Mouse (Mus musculus) forebrain, embryonic 16.5 days (tissue): ENCODE measurements around the gene Trim9. TPM values are rescaled to one million over a fixed set of nuclear protein-coding genes. Genes with fewer than 3 reads are reported as not detected.

Experiments
- ATAC-seq: fragments of 200-750 bp; cut with Nextera tagmentation; 2 replicates; pipeline ENCODE4 v1.8.0; 2017; ENCODE audit warnings: mild to moderate bottlenecking, moderate library complexity
- H3K27ac ChIP-seq: fragments of 300-500 bp; sonication (generic); 2 replicates; pipeline ENCODE4 v1.5.1; 2014; ENCODE audit warnings: low read length, control low read depth
- H3K27me3 ChIP-seq: fragments of 300-500 bp; sonication (generic); replicated peaks from 2 replicates; pipeline ENCODE4 v1.6.1; 2014; ENCODE audit warnings: low read length; ENCODE audit not compliant: control insufficient read depth, insufficient read depth
- H3K36me3 ChIP-seq: fragments of 300-500 bp; sonication (generic); 2 replicates; pipeline ENCODE4 v1.6.1; 2014; ENCODE audit not compliant: control insufficient read depth, insufficient read depth
- H3K4me1 ChIP-seq: fragments of 300-500 bp; sonication (generic); replicated peaks from 2 replicates; pipeline ENCODE4 v1.6.1; 2014; ENCODE audit warnings: low read length; ENCODE audit not compliant: control insufficient read depth, insufficient read depth
- H3K4me2 ChIP-seq: fragments of 300-500 bp; sonication (generic); 2 replicates; pipeline ENCODE4 v1.6.1; 2014; ENCODE audit warnings: mild to moderate bottlenecking, low read length, control low read depth
- H3K4me3 ChIP-seq: fragments of 300-500 bp; sonication (generic); replicated peaks from 2 replicates; pipeline ENCODE4 v1.5.1; 2014; ENCODE audit warnings: mild to moderate bottlenecking, low read length, control low read depth
- H3K9ac ChIP-seq: fragments of 300-500 bp; sonication (generic); replicated peaks from 2 replicates; pipeline ENCODE4 v1.6.1; 2014; ENCODE audit warnings: low read depth, low read length, control low read depth
- H3K9me3 ChIP-seq: fragments of 300-500 bp; sonication (generic); 2 replicates; pipeline ENCODE4 v1.6.1; 2016; ENCODE audit warnings: low read length; ENCODE audit not compliant: control insufficient read depth
- WGBS: fragments of 180-500 bp; shearing (Covaris S2); extraction: QIAGEN DNeasy Blood & Tissue Kit; methylation state at CpG from one replicate; pipeline ENCODE4 v1.1.7; 2014; 5-methylcytosine and 5-hydroxymethylcytosine counted together
- polyA plus RNA-seq: library from polyadenylated mRNA; unstranded; fragments of >200 nt; fragmentation: Nextera tagmentation; extraction: Ambion mirVana; gene quantifications from 2 replicates; pipeline ENCODE4 v1.2.1, GENCODE M21; 2015

The Trim9 gene
- polyA plus RNA-seq, 1 experiment from 2014 or later: 60.8 TPM

DNA sequence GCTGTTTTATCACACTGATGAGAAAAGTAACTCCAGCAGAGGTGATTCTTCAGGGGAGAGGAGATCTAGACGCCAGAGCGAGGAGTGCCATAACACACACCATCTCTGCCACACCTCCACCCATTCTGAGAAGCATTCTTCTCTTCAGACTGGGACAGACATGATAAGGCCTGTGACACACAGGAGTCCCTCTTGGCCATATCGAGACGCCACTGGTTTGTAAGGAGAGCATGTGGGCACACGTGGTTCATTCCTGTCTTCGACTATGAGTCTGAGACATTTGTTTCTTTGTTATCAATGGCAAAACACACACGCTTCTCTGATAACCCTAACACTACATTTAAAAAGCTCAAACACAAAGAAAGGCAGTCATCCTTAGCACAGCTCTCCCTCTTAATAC is 43.9 kb downstream of the Trim9 start:
- no peak for ATAC-seq

DNA sequence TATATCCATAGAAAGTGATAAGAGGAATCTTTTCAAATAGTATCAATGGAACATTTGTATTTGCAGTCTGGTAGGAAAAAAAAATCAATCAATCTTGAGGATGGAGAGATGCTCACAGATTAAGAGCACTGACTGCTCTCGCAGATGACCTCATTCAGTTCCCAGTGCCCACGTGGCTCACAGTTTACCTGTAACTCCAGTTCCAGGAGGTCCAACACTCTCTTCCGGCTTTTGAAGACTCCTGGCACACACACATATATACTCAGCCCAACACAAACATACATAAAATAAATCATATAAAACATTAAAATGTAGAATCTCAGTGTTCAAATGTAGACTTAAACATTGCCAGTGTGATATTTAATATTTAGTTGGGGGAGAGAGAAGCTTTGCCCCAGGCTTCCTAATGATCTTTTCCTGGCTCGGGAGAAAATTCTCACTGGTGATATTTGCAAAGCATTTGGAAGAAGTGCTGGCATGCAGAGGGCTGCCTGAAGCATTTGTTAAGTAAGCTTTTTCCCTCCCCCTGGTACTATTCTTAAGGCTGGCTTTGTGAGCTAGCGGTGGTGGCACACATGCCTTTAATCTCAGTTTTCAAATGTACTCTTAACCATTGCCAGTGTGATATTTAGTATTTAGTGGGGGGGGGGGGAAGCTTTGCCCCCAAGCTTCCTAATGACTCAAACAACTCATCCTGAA is 45.2 kb downstream of the Trim9 start:
- H3K27me3 ChIP-seq: no peaks in the 10 kb centered on the region
- H3K27ac ChIP-seq: no peak overlapping the region
- ATAC-seq: no peak
- H3K9me3 ChIP-seq: no peaks in the 10 kb centered on the region
- H3K36me3 ChIP-seq: no peaks in the 10 kb centered on the region
- H3K4me1 ChIP-seq: peaks cover 15% of the 10 kb centered on the region
- WGBS: 61% methylated on average over 5 of the region's 5 CpGs
- H3K4me3 ChIP-seq: no peak overlapping the region
- H3K4me2 ChIP-seq: no peak overlapping the region
- H3K9ac ChIP-seq: no peak overlapping the region

More for the DNA sequence above, 43.9 kb downstream of the Trim9 start:
- H3K36me3 ChIP-seq: no peaks in the 10 kb centered on the region
- no peaks in the 10 kb centered on the region for H3K27me3 ChIP-seq
- peak overlapping the region; percentile 49; the same call in 1 of the 2 replicates for H3K27ac ChIP-seq
- peaks cover 15% of the 10 kb centered on the region for H3K4me1 ChIP-seq
- no peaks in the 10 kb centered on the region for H3K9me3 ChIP-seq
- H3K9ac ChIP-seq: no peak overlapping the region
- WGBS: 84% methylated on average over 7 of the region's 7 CpGs
- H3K4me2 ChIP-seq: no peak overlapping the region
- H3K4me3 ChIP-seq: no peak overlapping the region

DNA sequence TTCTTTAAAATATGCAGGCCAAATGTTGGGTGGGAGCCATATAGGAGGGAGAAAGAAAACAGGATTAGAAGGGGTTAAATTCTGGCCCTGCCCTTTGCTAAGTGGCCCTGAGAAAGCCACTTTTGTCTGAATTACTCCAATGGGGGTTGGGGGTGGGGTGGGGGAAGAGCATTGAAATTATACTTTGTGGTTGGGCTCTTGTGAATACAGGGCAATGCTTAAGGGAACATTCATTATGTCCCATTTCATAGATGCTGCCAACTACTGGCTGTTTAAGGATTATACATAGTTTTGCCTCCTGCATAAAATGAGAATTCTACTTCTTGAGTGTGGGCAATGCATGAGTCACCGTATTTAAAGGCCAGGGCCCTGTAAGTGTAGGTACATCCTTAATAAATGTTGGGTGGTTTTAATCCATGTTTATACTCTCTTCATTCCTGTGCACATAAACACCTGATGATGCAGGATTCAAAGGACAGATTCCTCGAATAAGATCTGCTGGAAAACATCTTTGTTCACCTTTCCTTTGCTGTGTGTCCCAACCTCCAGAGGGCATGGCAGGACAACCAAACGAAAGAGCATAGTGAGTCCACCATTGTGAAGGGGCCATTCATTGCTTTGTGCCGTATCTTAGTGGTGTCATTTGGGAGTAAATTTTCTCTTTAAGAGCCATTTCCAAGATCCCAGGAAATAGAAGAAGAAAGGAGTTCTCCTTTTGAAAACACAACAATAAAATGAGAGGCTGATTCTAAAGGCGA is 53.3 kb downstream of the Trim9 start:
- no peaks in the 10 kb centered on the region for H3K4me1 ChIP-seq
- H3K9ac ChIP-seq: no peak overlapping the region
- no peak overlapping the region for H3K27ac ChIP-seq
- peak; percentile 57 for ATAC-seq
- H3K4me2 ChIP-seq: no peak overlapping the region
- no peak overlapping the region for H3K4me3 ChIP-seq
- no peaks in the 10 kb centered on the region for H3K36me3 ChIP-seq
- no peaks in the 10 kb centered on the region for H3K9me3 ChIP-seq
- 31% methylated on average over 5 of the region's 5 CpGs for WGBS
- H3K27me3 ChIP-seq: no peaks in the 10 kb centered on the region

DNA sequence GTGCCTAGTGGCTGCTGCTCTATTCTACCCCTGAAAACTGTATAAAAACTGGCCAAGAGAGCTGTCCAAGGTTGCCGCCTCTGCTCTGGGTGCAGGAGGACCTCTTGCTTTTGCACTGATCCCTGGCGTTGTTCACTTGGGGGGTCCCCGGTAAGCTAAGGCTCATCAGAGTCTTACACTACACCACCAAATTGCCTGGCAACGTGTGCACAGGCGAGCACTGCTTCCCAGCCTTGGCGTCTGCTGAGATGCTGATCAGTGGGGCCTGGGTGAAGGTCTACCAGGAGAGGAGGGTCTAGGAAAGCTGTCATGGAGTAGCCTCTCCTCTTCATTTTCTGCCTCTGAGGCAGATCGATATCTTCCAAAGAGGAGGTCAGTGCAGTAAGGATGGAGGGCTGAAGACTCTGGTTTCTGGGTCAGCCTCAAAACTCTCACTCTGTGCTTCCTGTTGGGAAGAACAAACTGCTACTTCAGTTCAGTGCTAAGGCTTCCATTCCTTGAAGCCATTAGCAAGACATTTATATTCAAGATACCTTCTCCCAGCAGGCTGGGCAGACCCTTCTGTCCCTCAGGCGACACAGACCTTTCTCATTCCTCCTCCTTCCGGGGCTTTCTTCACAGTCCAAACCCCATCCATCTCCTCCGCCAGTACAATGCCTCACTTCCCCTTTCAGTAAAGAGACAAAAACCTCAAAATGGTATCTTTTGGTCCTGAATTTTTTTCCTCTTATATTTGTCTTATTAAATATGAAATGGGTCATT is 54.1 kb downstream of the Trim9 start:
- ATAC-seq: peak; percentile 31
- Histone ChIP-seq H3K4me2 (no peak overlapping the region), H3K36me3 (no peaks in the 10 kb centered on the region), H3K27me3 (no peaks in the 10 kb centered on the region), H3K4me1 (no peaks in the 10 kb centered on the region), H3K9me3 (no peaks in the 10 kb centered on the region), H3K27ac (no peak overlapping the region), H3K9ac (no peak overlapping the region), H3K4me3 (no peak overlapping the region)
- WGBS: 75% methylated on average over 10 of the region's 10 CpGs

DNA sequence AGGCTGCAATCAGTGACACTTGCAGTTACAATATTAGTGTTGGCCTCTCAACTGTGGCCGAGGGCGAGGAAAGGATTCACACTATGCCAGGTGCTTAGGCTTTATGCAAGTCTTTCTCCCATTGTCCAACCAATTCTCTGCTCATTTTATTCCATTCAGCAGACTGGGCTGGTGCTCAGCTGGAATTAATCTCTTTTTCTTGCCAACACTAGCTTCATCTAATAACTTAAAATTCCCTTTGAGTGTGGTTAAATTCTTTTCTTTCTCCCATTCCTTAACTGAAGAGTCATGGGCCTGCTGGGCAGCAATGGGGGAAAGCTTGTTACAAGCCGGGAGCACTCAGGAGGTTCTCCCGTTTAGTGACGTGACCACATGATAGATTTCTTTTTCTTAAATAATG is 61.9 kb downstream of the Trim9 start:
- no peak overlapping the region for H3K4me3 ChIP-seq
- no peaks in the 10 kb centered on the region for H3K36me3 ChIP-seq
- H3K9ac ChIP-seq: no peak overlapping the region
- no peak overlapping the region for H3K27ac ChIP-seq
- H3K27me3 ChIP-seq: no peaks in the 10 kb centered on the region
- no peaks in the 10 kb centered on the region; the same call in none of the 2 replicates for H3K4me1 ChIP-seq
- no peak for ATAC-seq
- WGBS: 28% methylated on average over 5 of the region's 5 CpGs
- H3K9me3 ChIP-seq: no peaks in the 10 kb centered on the region
- no peak overlapping the region for H3K4me2 ChIP-seq

DNA sequence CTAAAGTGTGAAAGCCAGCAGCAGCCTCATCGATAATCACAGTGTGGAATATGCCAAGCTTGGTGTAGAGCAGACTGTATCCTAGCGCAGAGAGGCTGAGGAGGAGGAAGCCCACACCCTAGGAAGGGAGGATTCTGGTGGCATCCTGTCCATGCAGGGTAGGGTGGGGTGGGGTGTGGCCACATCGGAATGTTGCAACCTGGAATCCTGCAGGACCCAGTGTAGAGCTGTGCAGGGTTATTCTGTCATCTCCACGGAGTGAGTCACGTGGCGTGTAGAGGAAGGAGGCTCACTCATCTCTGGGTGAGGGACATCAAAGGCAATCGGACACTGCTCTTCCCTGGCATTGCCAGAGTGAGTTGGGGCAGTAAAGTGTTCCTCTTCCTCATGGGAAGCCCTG is 62.4 kb downstream of the Trim9 start:
- 89% methylated on average over 7 of the region's 7 CpGs for WGBS
- H3K4me2 ChIP-seq: no peak overlapping the region
- no peak overlapping the region for H3K9ac ChIP-seq
- no peaks in the 10 kb centered on the region for H3K27me3 ChIP-seq
- no peaks in the 10 kb centered on the region; the same call in none of the 2 replicates for H3K4me1 ChIP-seq
- no peak for ATAC-seq
- no peak overlapping the region for H3K27ac ChIP-seq
- no peaks in the 10 kb centered on the region for H3K36me3 ChIP-seq
- H3K9me3 ChIP-seq: no peaks in the 10 kb centered on the region
- no peak overlapping the region for H3K4me3 ChIP-seq

DNA sequence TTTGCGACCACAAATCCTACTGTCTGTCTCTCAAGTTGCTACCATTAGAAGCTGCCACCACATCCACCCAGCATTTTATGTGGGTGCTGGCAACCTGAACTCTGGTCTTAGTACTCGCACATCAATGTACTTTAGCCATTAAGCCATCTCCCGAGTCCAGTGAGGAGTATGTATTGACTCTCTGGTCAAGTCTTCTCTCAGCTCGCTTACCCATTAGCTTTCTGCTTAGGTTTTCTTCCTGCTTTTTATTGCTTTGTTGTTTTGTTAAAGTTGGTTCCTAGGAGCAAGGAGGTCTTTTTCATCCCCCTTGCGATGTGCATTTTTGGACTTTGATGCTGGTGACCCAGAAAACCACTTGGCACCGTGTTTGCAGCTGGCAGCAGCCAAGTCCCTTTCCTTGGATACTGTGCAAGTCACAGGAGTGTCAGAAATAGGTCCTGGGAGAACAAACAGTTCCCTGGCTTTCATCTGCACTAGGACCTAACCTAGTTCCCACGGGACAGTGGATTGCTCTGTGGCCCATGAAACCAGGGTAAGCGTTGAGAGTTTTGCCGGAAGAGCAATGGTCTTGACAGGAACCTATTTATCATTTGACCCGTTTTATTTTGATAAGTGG is 64.2 kb downstream of the Trim9 start:
- Histone ChIP-seq H3K4me1 (no peaks in the 10 kb centered on the region; the same call in none of the 2 replicates), H3K27ac (no peak overlapping the region), H3K9ac (no peak overlapping the region), H3K27me3 (no peaks in the 10 kb centered on the region), H3K4me3 (no peak overlapping the region), H3K9me3 (no peaks in the 10 kb centered on the region), H3K36me3 (no peaks in the 10 kb centered on the region), H3K4me2 (no peak overlapping the region)
- 83% methylated on average over 10 of the region's 10 CpGs for WGBS
- ATAC-seq: no peak

DNA sequence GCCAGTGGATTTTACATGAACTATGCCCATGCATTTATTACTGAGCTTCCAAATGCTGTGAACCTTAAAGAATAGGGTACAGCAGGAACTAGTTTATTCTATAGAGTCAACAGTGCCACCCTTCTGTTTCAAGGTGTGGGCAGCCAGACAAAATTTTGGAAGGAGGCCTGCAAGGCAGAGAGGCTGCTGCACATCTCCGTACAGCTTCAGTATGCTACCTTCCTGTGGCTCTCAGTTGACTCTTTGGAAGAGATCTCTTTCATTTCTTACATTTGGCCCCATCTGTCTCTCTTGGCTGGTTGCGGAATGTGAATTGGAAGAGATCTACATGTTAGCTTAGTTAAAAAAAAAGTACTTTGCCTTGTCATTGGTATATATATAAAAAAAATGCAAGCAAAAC is 66.5 kb downstream of the Trim9 start:
- H3K27me3 ChIP-seq: no peaks in the 10 kb centered on the region
- H3K4me3 ChIP-seq: no peak overlapping the region
- no peaks in the 10 kb centered on the region for H3K9me3 ChIP-seq
- no peaks in the 10 kb centered on the region for H3K36me3 ChIP-seq
- peak overlapping the region; percentile 41 for H3K27ac ChIP-seq
- 67% methylated on average over 2 of the region's 2 CpGs for WGBS
- peaks cover 9% of the 10 kb centered on the region for H3K4me1 ChIP-seq
- no peak for ATAC-seq
- H3K9ac ChIP-seq: no peak overlapping the region
- H3K4me2 ChIP-seq: no peak overlapping the region

DNA sequence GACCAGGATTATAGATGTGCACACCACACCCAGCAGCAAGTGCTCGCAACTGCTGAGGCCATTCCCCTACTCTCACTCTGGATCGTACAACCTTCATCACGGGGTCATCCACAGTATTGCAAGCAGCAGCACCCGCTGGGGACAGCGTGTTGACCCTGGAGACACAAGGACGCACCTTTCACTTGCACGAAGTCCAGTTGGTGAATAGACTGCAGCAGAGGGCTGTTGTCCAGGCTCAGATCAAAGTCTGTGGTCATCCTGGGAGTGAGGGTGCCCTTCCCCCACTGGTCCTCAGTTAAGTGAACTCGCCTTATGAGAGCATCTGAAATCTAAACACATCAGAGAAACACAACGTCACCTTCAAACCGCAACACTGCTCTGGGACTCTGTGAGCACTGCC is 67.0 kb downstream of the Trim9 start:
- no peaks in the 10 kb centered on the region for H3K36me3 ChIP-seq
- ATAC-seq: no peak
- no peak overlapping the region for H3K4me2 ChIP-seq
- H3K9me3 ChIP-seq: no peaks in the 10 kb centered on the region
- H3K27ac ChIP-seq: no peak overlapping the region
- peaks cover 9% of the 10 kb centered on the region for H3K4me1 ChIP-seq
- WGBS: 90% methylated on average over 10 of the region's 10 CpGs
- no peak overlapping the region for H3K9ac ChIP-seq
- no peak overlapping the region for H3K4me3 ChIP-seq
- H3K27me3 ChIP-seq: no peaks in the 10 kb centered on the region
